Mouse (Mus musculus) intestine, postnatal 0 days (tissue): ENCODE data around the gene Gm3248. TPM values are rescaled to one million over a fixed set of nuclear protein-coding genes. Genes with fewer than 3 reads are reported as not detected.
A peak's percentile ranks its signal among the peaks of the same experiment; 100 is the strongest.
"Not testable (repeated sequence)": the region's sequence is repeated elsewhere in the genome, so short reads cannot be mapped to it uniquely, and the experiment has no call there.

Source experiments
- ATAC-seq: fragments of 200-750 bp; cut with Nextera tagmentation; 2 replicates; pipeline ENCODE4 v1.8.0; 2017; ENCODE audit warnings: mild to moderate bottlenecking, moderate TSS enrichment, moderate library complexity
- H3K27ac ChIP-seq: fragments of 300-500 bp; sonication (generic); 2 replicates; pipeline ENCODE4 v1.5.1; 2014; ENCODE audit warnings: mild to moderate bottlenecking, low read depth, low read length, moderate library complexity
- H3K27me3 ChIP-seq: fragments of 300-500 bp; sonication (generic); replicated peaks from 2 replicates; pipeline ENCODE4 v1.6.1; 2014; ENCODE audit warnings: low read length, mixed read lengths; ENCODE audit not compliant: control insufficient read depth, insufficient read depth
- H3K36me3 ChIP-seq: fragments of 300-500 bp; sonication (generic); 2 replicates; pipeline ENCODE4 v1.6.1; 2014; ENCODE audit warnings: mild to moderate bottlenecking, moderate library complexity; ENCODE audit not compliant: control insufficient read depth, insufficient read depth
- H3K4me1 ChIP-seq: fragments of 300-500 bp; sonication (generic); replicated peaks from 2 replicates; pipeline ENCODE4 v1.6.1; 2014; ENCODE audit warnings: antibody characterized with exemption, low read length, mixed read lengths; ENCODE audit not compliant: control insufficient read depth, insufficient read depth
- H3K4me2 ChIP-seq: fragments of 300-500 bp; sonication (generic); replicated peaks from 2 replicates; pipeline ENCODE4 v1.6.1; 2014; ENCODE audit warnings: low read depth, mild to moderate bottlenecking, moderate library complexity
- H3K4me3 ChIP-seq: fragments of 300-500 bp; sonication (generic); 2 replicates; pipeline ENCODE4 v1.5.1; 2014; ENCODE audit warnings: low read depth, low read length
- H3K9ac ChIP-seq: fragments of 300-500 bp; sonication (generic); 2 replicates; pipeline ENCODE4 v1.6.1; 2014; ENCODE audit warnings: mild to moderate bottlenecking, low read depth, low read length
- H3K9me3 ChIP-seq: fragments of 300-500 bp; sonication (generic); 2 replicates; pipeline ENCODE4 v1.6.1; 2016; ENCODE audit warnings: mixed run types; ENCODE audit not compliant: control insufficient read depth
- CTCF ChIP-seq: sonication (generic); IDR thresholded peaks from 2 replicates; pipeline ENCODE4 v1.5.1; 2016; ENCODE audit warnings: low read depth, mild to moderate bottlenecking, control low read depth, antibody characterized with exemption, moderate library complexity
- WGBS: fragments of 180-500 bp; shearing (Covaris S2); extraction: QIAGEN DNeasy Blood & Tissue Kit; methylation state at CpG from one replicate; pipeline ENCODE4 v1.1.7; 2014; 5-methylcytosine and 5-hydroxymethylcytosine counted together
- polyA plus RNA-seq: library from polyadenylated mRNA; unstranded; fragments of >200 nt; fragmentation: Nextera tagmentation; extraction: Ambion mirVana; gene quantifications from 2 replicates; pipeline ENCODE4 v1.2.1, GENCODE M21; 2015

Gm3248 gene
- polyA plus RNA-seq: 0.17 and 0.24 TPM in 2 replicates

DNA sequence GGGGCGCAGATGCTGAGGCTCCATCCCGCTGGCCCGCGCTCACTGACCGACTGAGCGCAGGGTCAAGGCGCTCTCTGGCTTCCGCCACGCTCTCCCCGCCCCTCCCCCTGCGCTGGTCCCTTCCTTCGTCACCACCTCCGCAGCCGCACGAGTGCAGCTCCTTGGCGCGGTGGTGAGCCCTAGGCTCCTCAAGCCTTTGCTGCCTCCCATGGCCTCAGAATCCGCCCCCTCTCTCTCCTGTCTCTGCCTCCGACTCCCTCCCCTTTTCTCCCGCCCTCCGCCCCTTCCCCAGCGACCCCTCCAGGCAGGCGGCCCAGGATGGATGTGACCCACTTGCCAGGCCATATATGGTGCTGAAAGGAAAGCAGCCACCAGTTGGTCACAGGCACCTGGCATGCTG is at the start of gene Gm3248:
Gm3248 (minus strand) TSS at position 111 of the 400 bp plus-strand sequence.
- ATAC-seq, H3K36me3 ChIP-seq, H3K27me3 ChIP-seq, H3K27ac ChIP-seq, H3K9ac ChIP-seq, H3K4me1 ChIP-seq, H3K9me3 ChIP-seq: not testable (repeated sequence)
- 5% methylated on average over 13 of the region's 23 CpGs for WGBS
- peak within 1 kb of the TSS; percentile 69 for H3K4me2 ChIP-seq
- H3K4me3 ChIP-seq: peak within 1 kb of the TSS; percentile 33

DNA sequence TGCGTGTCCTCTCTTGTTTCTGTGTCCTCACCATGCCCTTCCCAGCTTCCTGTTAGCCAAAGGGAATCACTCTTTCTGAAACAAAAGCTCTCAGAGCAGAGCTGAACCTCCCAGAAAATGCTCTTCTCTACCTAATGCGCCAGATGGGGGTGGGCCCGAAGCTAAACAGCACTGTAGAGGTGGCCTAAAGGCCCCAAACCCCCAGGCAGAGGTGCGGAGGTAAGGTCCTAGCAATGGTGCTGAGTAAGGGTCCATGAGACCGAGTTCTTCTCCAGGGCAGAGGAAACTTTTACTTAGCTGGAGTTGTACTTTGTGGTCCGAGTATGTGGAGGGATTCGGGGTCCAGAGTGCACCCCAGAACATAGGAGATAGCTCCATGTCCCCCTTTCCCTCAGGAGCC is 25.6 kb upstream of the Gm3248 start:
- ATAC-seq, H3K4me1 ChIP-seq, H3K4me3 ChIP-seq, H3K9me3 ChIP-seq, H3K27me3 ChIP-seq, H3K36me3 ChIP-seq, H3K9ac ChIP-seq, H3K27ac ChIP-seq, H3K4me2 ChIP-seq: not testable (repeated sequence)
- 70% methylated on average over 5 of the region's 7 CpGs for WGBS

DNA sequence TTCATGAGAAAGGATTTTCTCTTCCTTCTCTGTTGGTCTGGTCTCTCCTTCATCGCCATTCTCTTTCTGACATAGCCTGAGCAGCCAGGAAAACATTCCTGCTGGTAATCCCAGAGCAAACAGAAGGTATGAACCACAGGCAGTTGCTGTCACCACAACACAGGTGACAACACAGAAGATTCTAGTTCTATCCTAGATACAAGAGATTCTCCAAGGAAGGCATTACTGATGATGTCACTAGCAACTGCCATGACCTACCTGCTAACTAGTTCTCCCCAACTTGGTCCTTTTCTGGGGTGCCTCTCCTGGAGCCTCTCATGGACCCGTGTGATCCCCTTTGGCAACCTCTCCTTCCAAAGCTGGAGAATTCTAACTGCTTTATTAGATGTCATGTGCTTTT is 17.5 kb upstream of the Gm3248 start, which contains the start of gene Gm3453:
Gm3453 (minus strand) TSS at position 101 of the 400 bp plus-strand sequence.
- WGBS: 68% methylated on average over 2 of the region's 2 CpGs
- H3K9me3 ChIP-seq, H3K27ac ChIP-seq, H3K4me2 ChIP-seq, H3K36me3 ChIP-seq, H3K4me3 ChIP-seq, ATAC-seq, H3K4me1 ChIP-seq, H3K9ac ChIP-seq, H3K27me3 ChIP-seq: not testable (repeated sequence)

DNA sequence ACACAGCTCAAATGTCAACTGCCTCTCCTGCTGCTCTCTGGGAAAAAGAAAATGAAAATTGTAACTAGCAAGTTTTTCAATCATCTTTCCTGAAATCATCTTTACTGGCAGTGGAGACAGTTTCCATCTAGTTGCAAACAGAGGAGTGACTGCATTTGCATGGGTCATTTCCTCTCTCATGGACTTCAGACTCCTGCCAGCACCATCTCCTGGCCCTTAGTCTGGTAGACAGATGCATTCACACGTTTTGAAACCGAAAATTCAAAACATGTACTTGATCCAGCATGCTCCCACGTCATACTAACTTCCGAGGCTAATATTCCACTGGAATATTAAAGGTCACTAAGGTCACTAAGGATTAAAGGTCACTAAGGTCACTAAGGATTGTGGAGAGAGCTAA is 896 bp upstream of the Gm3248 start:
- not testable (repeated sequence) for H3K4me2 ChIP-seq, H3K9me3 ChIP-seq, H3K4me1 ChIP-seq, H3K36me3 ChIP-seq, H3K27ac ChIP-seq, ATAC-seq, H3K27me3 ChIP-seq, H3K4me3 ChIP-seq, H3K9ac ChIP-seq
- 41% methylated on average over 4 of the region's 4 CpGs for WGBS

DNA sequence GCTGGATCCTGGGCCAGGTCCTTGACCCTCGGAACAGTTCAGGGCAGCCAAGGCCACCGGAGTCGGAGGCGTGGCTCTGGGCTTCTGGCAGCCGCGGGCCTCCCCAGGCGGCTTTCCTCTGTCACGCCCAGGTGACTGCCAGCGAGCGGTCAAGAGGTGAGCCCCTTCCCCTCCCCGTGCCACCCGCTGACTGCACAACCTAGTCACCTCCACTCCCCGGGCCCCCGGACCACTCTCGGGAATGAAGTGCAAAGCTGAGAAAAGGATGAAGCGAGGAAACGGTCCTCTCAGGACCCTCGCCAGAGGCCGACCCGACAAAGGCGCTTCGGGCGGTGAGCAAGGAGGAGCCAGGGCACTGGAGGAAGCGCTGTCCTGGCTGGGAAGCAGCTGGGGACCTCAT is 443 bp downstream of the Gm3248 start:
- H3K9ac ChIP-seq, H3K27me3 ChIP-seq, H3K27ac ChIP-seq, H3K4me1 ChIP-seq, ATAC-seq, H3K36me3 ChIP-seq, H3K9me3 ChIP-seq: not testable (repeated sequence)
- WGBS: 2% methylated on average over 19 of the region's 24 CpGs
- H3K4me3 ChIP-seq: peak overlapping the region; percentile 33
- peak overlapping the region; percentile 69 for H3K4me2 ChIP-seq

DNA sequence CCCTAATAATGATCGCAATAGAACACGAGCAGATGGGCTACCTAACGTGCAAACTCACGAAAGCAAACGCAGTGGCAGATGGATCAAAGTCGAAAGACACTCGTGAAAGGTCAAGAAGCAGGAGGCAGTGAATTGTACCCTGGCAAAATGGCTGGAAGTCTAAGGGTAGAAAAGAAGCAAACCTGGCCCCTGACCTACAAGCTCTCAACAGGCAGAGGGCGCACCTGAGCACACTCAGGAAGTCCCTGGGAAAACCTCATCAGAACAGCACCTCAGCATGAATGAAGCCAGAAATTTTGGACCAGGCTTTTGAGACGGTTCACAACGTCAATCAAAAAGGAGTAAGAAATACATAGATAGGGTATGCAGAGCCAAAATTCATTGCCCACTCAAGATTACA is 1.1 kb downstream of the Gm3248 start:
- not testable (repeated sequence) for H3K27ac ChIP-seq, H3K9me3 ChIP-seq, ATAC-seq, H3K9ac ChIP-seq, H3K27me3 ChIP-seq, H3K4me2 ChIP-seq, H3K36me3 ChIP-seq, H3K4me1 ChIP-seq, H3K4me3 ChIP-seq
- 2% methylated on average over 3 of the region's 10 CpGs for whole genome bisulfite sequencing
- peak; percentile 32; the same call in 1 of the 2 replicates for TF ChIP-seq CTCF

DNA sequence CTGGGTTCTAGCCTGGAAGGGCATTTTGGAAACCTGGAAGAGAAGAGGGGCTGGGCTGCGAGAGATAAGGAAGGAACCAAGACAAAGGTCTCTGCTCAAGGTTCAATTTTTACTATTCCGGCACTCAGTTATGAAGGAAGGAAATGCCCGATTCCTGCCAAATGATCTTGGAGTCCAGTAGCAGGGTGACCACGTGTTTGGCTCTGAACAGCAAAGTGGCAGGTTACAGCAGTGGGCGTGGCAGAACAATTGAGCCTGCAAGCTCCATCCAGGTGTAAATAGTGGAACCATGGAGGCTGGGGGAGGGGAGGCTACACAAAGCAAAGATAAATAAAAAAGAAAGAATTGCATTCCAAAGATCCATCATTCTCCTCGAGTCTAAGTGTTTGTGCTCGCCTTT is 38.3 kb downstream of the Gm3248 start:
- H3K4me1 ChIP-seq, H3K4me3 ChIP-seq: not testable (repeated sequence)

DNA sequence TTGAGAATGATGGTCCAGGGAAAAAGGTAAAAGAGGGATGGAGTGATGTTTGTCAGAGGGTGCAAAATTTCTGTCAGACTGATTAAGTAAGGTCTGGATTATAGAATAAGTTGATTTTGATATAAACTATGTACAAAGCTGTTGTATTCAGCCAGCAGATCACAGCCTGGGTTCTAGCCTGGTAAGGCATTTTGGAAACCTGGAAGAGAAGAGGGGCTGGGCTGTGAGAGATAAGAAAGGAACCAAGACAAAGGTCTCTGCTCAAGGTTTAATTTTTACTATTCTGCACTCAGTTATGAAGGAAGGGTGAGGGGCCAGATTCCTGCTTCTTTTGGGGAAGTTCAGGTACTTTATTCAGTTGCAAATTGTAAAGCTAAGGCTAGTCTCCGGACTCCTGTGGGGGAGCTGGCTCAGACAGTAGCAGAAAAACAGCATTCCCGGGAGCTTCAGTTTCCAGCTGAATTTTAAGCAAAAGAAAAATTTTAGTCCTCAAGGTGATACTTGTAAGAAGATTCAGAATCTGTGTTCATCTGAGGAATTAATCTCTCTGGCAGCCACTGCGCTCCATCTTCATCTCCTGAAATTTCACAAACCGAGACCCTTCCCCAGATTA is 43.1 kb downstream of the Gm3248 start:
- H3K36me3 ChIP-seq, H3K4me2 ChIP-seq, H3K9me3 ChIP-seq, ATAC-seq, H3K4me1 ChIP-seq, H3K9ac ChIP-seq, H3K27ac ChIP-seq, H3K27me3 ChIP-seq, H3K4me3 ChIP-seq: not testable (repeated sequence)
- 84% methylated on average over 4 of the region's 4 CpGs for WGBS

More for the DNA sequence above, 38.3 kb downstream of the Gm3248 start:
- not testable (repeated sequence) for H3K9ac ChIP-seq, H3K9me3 ChIP-seq, ATAC-seq, H3K27ac ChIP-seq, H3K4me2 ChIP-seq, H3K27me3 ChIP-seq, H3K36me3 ChIP-seq
- WGBS: 65% methylated on average over 7 of the region's 7 CpGs

DNA sequence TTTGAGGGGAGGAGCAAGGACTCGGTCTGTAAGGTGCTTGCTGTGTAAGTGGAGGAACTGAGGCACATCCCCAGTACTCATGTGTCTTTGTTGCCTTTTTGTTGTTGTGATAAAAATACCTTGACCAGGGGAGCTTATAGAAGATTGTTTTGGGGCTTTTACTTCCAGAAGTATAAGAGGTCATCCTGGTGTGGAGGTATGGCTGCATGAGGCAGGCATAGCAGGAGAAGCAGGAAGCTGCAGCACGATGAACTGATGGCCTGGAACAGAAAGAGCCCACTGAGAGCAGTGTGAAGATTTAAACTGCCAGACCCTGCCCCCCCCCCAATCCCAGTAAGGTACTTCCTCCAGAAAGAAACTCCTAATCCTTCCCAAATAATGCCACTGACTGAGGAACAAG is 47.8 kb downstream of the Gm3248 start:
- not testable (repeated sequence) for H3K4me3 ChIP-seq, ATAC-seq, H3K36me3 ChIP-seq, H3K4me1 ChIP-seq, H3K4me2 ChIP-seq, H3K27me3 ChIP-seq, H3K27ac ChIP-seq, H3K9ac ChIP-seq, H3K9me3 ChIP-seq
- WGBS: 77% methylated on average over 2 of the region's 2 CpGs
